Mouse (Mus musculus) intestine, embryonic 15.5 days (tissue): ENCODE data around the gene 9930021J03Rik. TPM values are rescaled to one million over a fixed set of nuclear protein-coding genes. Genes with fewer than 3 reads are reported as not detected.

Experiments used
- ATAC-seq: fragments of 200-750 bp; cut with Nextera tagmentation; 2 replicates; pipeline ENCODE4 v1.8.0; 2017; ENCODE audit warnings: moderate TSS enrichment, moderate library complexity
- H3K27ac ChIP-seq: fragments of 300-500 bp; sonication (generic); 2 replicates; pipeline ENCODE4 v1.5.1; 2015; ENCODE audit warnings: mild to moderate bottlenecking, inconsistent platforms
- H3K27me3 ChIP-seq: fragments of 300-500 bp; sonication (generic); replicated peaks from 2 replicates; pipeline ENCODE4 v1.6.1; 2015; ENCODE audit warnings: inconsistent platforms
- H3K36me3 ChIP-seq: fragments of 300-500 bp; sonication (generic); 2 replicates; pipeline ENCODE4 v1.6.1; 2015; ENCODE audit warnings: inconsistent platforms
- H3K4me1 ChIP-seq: fragments of 300-500 bp; sonication (generic); replicated peaks from 2 replicates; pipeline ENCODE4 v1.6.1; 2015; ENCODE audit warnings: inconsistent platforms
- H3K4me2 ChIP-seq: fragments of 300-500 bp; sonication (generic); replicated peaks from 2 replicates; pipeline ENCODE4 v1.6.1; 2015; ENCODE audit warnings: mild to moderate bottlenecking, inconsistent platforms
- H3K4me3 ChIP-seq: fragments of 300-500 bp; sonication (generic); replicated peaks from 2 replicates; pipeline ENCODE4 v1.5.1; 2015; ENCODE audit warnings: inconsistent platforms
- H3K9ac ChIP-seq: fragments of 300-500 bp; sonication (generic); 2 replicates; pipeline ENCODE4 v1.6.1; 2015; ENCODE audit warnings: inconsistent platforms
- H3K9me3 ChIP-seq: fragments of 300-500 bp; sonication (generic); 2 replicates; pipeline ENCODE4 v1.6.1; 2016; ENCODE audit warnings: inconsistent platforms
- WGBS: fragments of 180-500 bp; shearing (Covaris S2); methylation state at CpG from one replicate; pipeline ENCODE4 v1.1.7; 2015; 5-methylcytosine and 5-hydroxymethylcytosine counted together
- polyA plus RNA-seq: library from polyadenylated mRNA; unstranded; fragments of >200 nt; fragmentation: Nextera tagmentation; extraction: Ambion mirVana; gene quantifications from 2 replicates; pipeline ENCODE4 v1.2.1, GENCODE M21; 2015

Gene 9930021J03Rik
- 4.0 and 4.3 TPM in 2 replicates for polyA plus RNA-seq

DNA sequence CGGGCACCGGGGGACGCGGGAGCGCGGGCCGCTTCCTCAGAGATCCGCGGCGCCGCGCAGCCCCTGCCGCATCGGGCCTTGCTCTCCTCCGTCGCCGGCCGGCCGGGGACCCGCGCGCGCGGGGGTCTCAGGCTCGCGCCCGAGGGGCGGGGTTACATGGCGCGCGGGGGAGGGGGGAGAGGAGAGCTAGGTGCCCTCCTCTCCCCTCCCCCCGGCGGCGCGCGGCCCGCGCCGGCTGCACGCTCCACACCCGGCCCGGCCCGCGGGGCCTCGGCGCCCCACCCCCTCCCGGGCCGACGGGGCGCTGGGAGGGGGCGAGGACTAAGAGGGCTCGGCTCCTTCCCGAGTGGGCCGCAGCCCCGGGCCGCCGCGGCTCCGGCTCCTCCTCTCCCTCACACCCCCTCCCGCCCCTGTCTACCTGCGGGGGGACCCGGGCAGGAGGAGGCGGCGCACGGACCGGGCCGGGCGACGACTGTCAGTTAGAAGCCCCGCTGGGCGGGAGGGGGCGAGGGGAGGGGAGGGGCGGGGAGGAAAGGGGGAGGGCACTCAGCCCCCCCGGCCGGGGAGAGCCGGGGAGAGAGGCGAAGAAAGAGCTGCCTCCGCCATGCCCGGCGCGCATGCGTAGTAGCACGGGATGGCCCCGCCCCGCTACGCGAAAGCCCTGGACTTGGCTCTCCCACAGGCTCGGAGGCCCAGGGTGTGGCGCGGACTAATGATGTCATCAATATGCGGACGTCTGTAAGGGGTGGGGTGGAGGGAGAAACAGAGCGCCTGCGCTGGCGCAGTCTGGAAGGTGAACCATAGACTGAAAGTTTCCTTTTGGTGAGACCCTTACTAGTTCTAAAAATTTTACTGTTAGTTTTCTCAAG, at the start of gene 9930021J03Rik:
9930021J03Rik (minus strand) TSS at position 73 of the 869 bp plus-strand sequence.
- Histone ChIP-seq H3K36me3 (peaks cover 12% of the 10 kb centered on the region; the same call in 1 of the 2 replicates), H3K27ac (peak within 1 kb of the TSS; percentile 91), H3K9me3 (no peaks in the 10 kb centered on the region), H3K9ac (peak within 1 kb of the TSS; percentile 85), H3K27me3 (no peaks in the 10 kb centered on the region), H3K4me1 (0 out of 2 replicates have a peak, but pooled peaks cover 3% of the 10 kb centered on the region), H3K4me3 (peak within 1 kb of the TSS; percentile 91), H3K4me2 (peak within 1 kb of the TSS; percentile 86)
- under 1% methylated on average over 47 of the region's 95 CpGs for WGBS
- peak; percentile 93 for ATAC-seq

DNA sequence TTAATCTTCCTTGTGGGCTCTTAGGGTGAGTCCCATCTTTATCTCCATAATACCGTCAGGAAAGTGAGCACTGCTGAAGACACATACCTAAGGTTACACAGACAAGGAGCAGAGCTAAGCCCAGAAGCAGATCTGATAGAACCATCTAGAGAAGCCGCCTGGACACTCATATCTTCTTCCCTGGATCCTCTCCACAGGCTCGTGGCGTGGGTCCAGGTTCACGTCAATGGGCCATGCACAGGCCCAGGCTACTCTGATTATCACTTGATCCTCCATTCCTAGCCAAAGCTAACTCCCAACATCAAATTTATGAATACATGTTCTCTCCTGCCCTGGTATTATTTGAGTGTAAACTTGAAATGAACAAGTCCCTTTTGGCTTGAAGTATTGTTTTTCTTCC, 47.9 kb upstream of the 9930021J03Rik start:
- 92% methylated on average over 5 of the region's 5 CpGs for WGBS
- Histone ChIP-seq H3K9ac (no peak overlapping the region), H3K36me3 (no peaks in the 10 kb centered on the region), H3K9me3 (no peaks in the 10 kb centered on the region), H3K27ac (no peak overlapping the region), H3K27me3 (no peaks in the 10 kb centered on the region), H3K4me1 (no peaks in the 10 kb centered on the region), H3K4me3 (no peak overlapping the region), H3K4me2 (no peak overlapping the region)
- ATAC-seq: no peak

DNA sequence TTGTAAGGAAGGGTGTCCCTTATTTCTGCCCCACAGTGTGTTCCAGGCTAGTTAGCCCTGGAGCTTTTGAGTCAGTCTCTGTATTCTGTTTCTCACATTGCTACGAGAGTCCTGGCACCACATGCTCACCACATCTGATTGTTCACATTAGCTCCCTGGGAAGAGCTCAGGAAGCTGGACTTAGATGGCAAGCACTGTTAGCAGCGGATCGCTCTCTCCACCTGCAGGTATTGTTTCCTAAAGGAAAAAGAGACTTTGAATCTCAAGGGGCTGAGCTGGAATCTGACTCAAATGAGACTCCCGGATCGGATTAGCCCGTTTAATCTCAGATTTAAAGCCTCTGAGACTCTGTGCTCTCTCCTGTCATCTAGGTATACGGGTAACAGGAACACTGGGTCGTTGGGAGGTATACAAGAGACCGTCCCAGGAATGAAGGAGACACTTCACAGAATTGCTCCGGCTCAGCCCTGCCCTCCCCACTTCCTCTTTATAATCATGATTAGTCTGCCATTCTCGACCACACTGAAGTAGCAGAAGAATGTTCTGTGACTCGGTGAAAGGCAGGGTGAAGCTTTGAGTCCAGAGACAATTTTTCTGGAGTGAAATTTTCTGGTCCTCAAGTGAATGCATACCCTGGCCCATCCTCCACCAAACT, 45.4 kb upstream of the 9930021J03Rik start:
- WGBS: 56% methylated on average over 12 of the region's 12 CpGs
- no peaks in the 10 kb centered on the region for H3K9me3 ChIP-seq
- no peak overlapping the region for H3K4me2 ChIP-seq
- no peak overlapping the region for H3K4me3 ChIP-seq
- no peak overlapping the region for H3K27ac ChIP-seq
- H3K27me3 ChIP-seq: no peaks in the 10 kb centered on the region
- H3K9ac ChIP-seq: no peak overlapping the region
- no peak for ATAC-seq
- H3K36me3 ChIP-seq: no peaks in the 10 kb centered on the region
- no peaks in the 10 kb centered on the region for H3K4me1 ChIP-seq

DNA sequence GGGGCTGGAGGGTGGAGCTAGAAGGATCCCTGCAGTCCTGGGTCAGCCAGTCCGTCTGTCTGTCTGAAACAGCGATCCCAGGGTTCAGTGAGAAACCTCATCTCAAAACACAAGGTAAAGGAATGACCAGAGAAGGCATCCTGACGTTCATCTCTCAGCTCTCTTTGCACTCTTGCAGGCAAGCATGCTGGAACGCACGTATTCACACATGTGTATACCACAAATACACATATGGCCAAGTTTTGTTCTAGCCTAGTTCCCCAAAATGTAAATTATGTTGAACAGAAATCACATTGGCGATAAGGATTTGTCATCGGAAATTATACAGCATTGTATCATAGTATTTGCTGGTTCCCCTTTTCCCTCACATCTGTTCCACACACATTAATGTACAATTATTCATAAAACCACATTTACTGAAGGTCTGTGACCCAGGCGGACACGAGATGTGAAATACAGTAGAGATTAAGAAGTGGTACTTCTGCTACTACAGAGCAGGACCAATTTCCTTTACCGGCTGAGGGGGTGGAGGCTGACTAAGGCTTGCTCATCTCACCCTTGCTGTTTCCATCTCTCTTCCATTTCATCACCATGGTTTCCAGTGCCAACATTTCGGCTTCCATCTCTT, 44.2 kb upstream of the 9930021J03Rik start:
- Histone ChIP-seq H3K4me2 (no peak overlapping the region), H3K4me1 (no peaks in the 10 kb centered on the region), H3K4me3 (no peak overlapping the region), H3K9me3 (no peaks in the 10 kb centered on the region), H3K9ac (no peak overlapping the region), H3K36me3 (no peaks in the 10 kb centered on the region), H3K27me3 (no peaks in the 10 kb centered on the region), H3K27ac (no peak overlapping the region)
- 83% methylated on average over 11 of the region's 11 CpGs for WGBS
- no peak for ATAC-seq

DNA sequence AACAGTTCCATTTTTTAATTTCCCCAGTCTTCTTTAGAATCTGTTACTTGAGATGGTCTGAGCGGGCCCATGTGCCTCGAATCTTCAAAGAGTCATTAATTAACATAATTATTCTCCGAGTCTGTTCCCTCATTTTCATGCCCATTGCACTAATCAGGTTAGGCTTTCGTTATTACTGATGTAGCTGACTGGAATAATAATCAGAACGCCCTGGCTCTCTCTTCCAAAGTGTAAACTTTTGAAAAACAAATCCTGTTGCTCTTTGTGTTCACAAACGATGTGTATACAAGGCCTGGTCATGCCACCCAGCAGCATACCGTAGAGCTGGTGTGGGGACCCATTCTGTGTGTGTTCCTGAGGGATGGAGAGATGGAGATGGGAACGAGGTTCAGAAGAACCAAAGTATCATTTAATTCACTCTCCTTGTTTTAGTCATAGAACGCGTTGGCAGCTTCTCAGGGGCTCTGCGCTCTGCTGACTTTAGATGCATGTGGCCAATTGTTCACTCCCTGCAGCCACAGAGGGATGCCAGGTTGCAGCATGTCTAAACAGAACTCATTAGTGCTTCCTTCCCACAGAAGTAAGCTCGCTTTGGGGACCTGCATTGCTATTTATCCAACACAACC, 38.4 kb upstream of the 9930021J03Rik start:
- WGBS: 70% methylated on average over 12 of the region's 12 CpGs

DNA sequence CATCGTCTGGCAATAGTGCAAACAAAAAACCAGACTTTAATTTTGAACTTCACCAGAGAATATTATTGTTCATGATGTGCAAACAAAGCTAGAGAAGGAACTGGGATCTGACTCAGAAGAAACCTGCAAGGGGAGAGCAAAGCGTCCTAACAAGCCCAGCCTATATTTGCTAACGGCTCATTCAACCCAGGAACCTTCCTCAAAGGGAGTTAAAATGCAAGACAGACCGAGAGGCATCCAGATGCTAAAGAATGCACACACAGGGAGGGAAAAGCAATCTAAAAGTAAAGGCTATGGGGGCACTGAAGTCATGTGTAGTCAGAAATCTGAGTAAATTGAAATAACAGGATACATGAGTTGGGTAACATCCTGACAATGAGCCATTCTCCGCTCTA, 37.8 kb upstream of the 9930021J03Rik start:
- no peak overlapping the region for H3K27ac ChIP-seq
- no peak for ATAC-seq
- H3K9me3 ChIP-seq: no peaks in the 10 kb centered on the region
- H3K4me2 ChIP-seq: no peak overlapping the region
- H3K4me3 ChIP-seq: no peak overlapping the region
- no peak overlapping the region for H3K9ac ChIP-seq
- H3K36me3 ChIP-seq: no peaks in the 10 kb centered on the region
- H3K4me1 ChIP-seq: no peaks in the 10 kb centered on the region; the same call in 1 of the 2 replicates
- WGBS: 33% methylated on average over 5 of the region's 5 CpGs
- H3K27me3 ChIP-seq: no peaks in the 10 kb centered on the region

More for the DNA sequence above, 38.4 kb upstream of the 9930021J03Rik start:
- no peaks in the 10 kb centered on the region for H3K9me3 ChIP-seq
- ATAC-seq: no peak
- no peaks in the 10 kb centered on the region; the same call in 1 of the 2 replicates for H3K4me1 ChIP-seq
- H3K27me3 ChIP-seq: no peaks in the 10 kb centered on the region
- H3K27ac ChIP-seq: no peak overlapping the region
- no peaks in the 10 kb centered on the region for H3K36me3 ChIP-seq
- H3K4me3 ChIP-seq: no peak overlapping the region
- no peak overlapping the region for H3K4me2 ChIP-seq
- no peak overlapping the region for H3K9ac ChIP-seq

DNA sequence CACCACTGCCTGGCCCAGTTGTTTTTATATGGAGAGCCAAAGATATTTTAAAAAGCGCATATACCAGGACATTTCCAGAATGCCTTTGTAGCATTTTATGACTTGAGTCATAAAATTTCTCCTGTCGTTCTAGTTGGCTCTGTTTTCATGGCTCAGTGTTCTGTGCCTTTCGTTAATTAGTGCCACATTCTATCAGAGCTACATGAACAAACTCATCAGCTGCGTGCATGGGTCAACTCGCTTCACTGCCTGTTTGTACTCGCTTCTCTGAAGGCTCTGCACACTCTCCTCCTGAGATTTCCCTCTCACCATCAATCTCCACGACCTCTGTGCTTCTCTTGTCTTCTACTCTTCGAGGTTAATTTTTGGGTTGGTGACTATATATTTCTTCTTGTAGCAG, 37.2 kb upstream of the 9930021J03Rik start:
- H3K27me3 ChIP-seq: no peaks in the 10 kb centered on the region
- H3K9me3 ChIP-seq: no peaks in the 10 kb centered on the region
- H3K27ac ChIP-seq: no peak overlapping the region
- no peak for ATAC-seq
- no peaks in the 10 kb centered on the region for H3K36me3 ChIP-seq
- H3K4me3 ChIP-seq: no peak overlapping the region
- no peak overlapping the region for H3K4me2 ChIP-seq
- no peaks in the 10 kb centered on the region; the same call in 1 of the 2 replicates for H3K4me1 ChIP-seq
- WGBS: 56% methylated on average over 8 of the region's 8 CpGs
- H3K9ac ChIP-seq: no peak overlapping the region

DNA sequence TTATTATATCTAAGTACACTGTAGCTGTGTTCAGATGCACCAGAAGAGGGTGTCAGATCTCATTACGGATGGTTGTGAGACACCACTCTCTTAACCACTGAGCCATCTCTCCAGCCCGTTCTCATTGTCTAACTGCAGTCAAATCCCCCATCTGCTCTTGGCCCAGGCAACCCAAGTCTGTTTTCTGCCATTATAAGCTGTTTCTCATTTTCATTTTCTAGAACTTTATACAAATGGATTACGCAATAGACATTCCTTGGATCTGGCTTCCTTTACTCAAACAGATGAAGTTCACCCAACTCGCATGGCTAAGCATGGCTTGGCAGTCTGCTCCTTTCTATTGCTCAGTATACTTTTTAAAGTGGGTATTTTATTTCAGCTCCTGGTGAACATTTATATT, 34.9 kb upstream of the 9930021J03Rik start:
- 75% methylated on average over 4 of the region's 4 CpGs for WGBS
- Histone ChIP-seq H3K9ac (no peak overlapping the region), H3K4me1 (no peaks in the 10 kb centered on the region; the same call in 1 of the 2 replicates), H3K4me3 (no peak overlapping the region), H3K36me3 (no peaks in the 10 kb centered on the region), H3K9me3 (no peaks in the 10 kb centered on the region), H3K4me2 (no peak overlapping the region), H3K27me3 (no peaks in the 10 kb centered on the region), H3K27ac (no peak overlapping the region)
- no peak for ATAC-seq

DNA sequence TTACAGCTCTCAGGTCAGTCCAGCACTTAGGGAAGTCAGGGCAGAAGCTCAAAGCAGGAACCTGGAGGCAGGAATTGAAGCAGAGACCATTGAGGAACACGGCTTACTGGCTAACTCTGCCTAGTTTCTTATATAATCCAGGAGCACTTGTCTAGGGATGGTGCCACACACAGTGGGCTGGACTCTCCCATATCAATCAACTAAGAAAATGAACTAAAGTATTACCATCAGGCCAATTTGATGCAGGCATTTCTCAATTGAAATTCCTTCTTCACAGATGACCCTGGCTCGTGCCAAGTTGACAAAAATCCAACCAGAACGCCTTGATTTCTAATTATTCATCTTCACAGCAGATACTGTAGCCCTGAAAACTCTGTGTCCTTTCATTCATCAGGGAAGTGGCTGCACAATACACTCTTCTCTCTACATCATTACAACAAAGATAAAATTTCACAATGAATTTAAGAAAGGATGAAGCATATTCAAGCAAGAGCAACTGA, 32.9 kb upstream of the 9930021J03Rik start:
- no peak for ATAC-seq
- WGBS: 80% methylated on average over 3 of the region's 3 CpGs
- Histone ChIP-seq H3K27me3 (no peaks in the 10 kb centered on the region), H3K4me2 (no peak overlapping the region), H3K9ac (no peak overlapping the region), H3K36me3 (no peaks in the 10 kb centered on the region), H3K27ac (no peak overlapping the region), H3K4me3 (no peak overlapping the region), H3K4me1 (no peaks in the 10 kb centered on the region; the same call in 1 of the 2 replicates), H3K9me3 (no peaks in the 10 kb centered on the region)

DNA sequence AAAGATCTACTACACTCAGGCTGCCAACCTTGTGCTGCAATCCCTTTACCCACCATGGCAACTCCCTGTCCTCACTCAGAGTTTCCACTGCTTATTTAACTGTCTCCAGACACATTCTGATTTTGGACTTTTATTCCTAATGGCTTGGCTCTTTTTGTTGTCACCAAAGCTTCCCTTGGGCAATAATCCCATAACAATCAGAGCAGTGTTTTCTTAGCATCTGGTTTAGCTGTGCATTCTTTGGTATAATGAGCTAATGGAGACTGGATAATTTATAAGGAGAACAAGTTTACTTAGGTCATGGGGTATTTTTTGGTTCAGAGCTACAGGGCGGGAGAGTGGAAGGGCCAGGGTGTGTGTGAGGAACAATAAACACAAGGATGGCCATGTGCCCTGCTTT, 32.4 kb upstream of the 9930021J03Rik start:
- Histone ChIP-seq H3K36me3 (no peaks in the 10 kb centered on the region), H3K4me2 (no peak overlapping the region), H3K4me1 (no peaks in the 10 kb centered on the region), H3K9me3 (no peaks in the 10 kb centered on the region), H3K27ac (no peak overlapping the region), H3K9ac (no peak overlapping the region), H3K27me3 (no peaks in the 10 kb centered on the region), H3K4me3 (no peak overlapping the region)
- ATAC-seq: no peak
- 76% methylated on average over 1 of the region's 1 CpGs for WGBS

DNA sequence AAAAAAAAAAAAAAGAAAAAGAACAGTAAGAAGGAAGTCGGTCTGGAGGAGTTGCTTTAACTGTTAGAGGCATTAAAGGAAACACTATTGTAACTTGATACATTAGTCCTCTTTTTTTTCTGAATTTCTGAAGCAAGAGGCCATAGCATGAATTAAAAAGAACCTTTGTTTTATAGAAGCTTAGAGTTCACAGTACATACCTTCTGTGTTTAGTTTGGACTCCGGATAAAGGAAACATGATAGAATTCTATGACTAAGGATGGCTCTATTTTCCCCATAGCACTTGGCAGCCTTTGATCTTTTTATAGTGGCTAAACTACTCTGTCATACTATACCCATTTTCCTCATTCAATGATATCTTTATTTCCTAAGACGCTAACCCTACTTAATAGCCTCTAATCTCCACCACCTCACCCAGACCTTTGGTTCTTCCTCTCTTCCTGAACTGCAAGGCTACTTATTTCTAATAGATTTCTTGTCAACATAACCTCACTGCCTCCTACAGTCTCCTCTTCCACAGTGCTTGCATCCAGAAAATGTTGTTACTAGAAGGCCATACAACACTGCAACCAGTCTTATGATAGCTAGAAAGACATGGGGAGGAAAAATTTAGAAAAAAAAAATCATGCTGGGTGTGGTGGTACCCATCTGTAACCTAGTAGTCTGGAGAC, 29.7 kb upstream of the 9930021J03Rik start:
- no peak overlapping the region for H3K4me3 ChIP-seq
- H3K4me2 ChIP-seq: no peak overlapping the region
- H3K9me3 ChIP-seq: no peaks in the 10 kb centered on the region
- no peaks in the 10 kb centered on the region for H3K4me1 ChIP-seq
- H3K9ac ChIP-seq: no peak overlapping the region
- H3K27ac ChIP-seq: no peak overlapping the region
- peak; percentile 63 for ATAC-seq
- no peaks in the 10 kb centered on the region for H3K27me3 ChIP-seq
- 44% methylated on average over 3 of the region's 3 CpGs for WGBS
- H3K36me3 ChIP-seq: no peaks in the 10 kb centered on the region
